Mouse (Mus musculus) brain, embryonic 14.5 days (tissue): ENCODE results near the gene Acot10.

Source experiments
- CTCF ChIP-seq: fragments of 200-500 bp; IDR thresholded peaks from 2 replicates; pipeline ENCODE4 v1.5.1; 2012; ENCODE audit warnings: inconsistent platforms, mild to moderate bottlenecking, moderate library complexity, borderline replicate concordance; ENCODE audit not compliant: insufficient read depth, insufficient read length; ENCODE audit errors: extremely low read depth
- POLR2A ChIP-seq: fragments of 200-500 bp; IDR thresholded peaks from 2 replicates; pipeline ENCODE4 v1.6.1; 2012; ENCODE audit warnings: mild to moderate bottlenecking, inconsistent platforms, borderline replicate concordance; ENCODE audit not compliant: poor library complexity, insufficient read depth, insufficient read length, severe bottlenecking; ENCODE audit errors: extremely low read depth

DNA sequence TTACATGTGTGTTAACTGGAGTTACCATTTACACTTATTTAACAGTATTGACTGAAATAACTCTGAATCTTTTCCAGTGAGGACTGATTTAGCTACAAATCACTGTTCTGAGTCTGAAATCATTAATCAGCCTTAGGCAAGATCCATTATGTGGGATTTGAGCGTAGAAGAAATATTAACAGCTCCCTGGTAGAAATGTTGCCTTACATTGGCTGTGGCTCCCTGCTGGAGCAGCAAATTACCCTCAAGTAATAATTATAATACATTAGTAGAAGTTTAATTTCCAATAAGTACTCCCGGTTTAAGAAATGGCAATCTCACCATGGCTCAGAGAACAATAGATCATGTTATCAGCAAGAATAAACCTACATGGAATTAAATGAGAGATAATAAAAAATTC is 27.4 kb downstream of the Acot10 start:
- TF ChIP-seq CTCF: no peak
- no peak for TF ChIP-seq POLR2A
